Mouse (Mus musculus): Measurements from ENCODE around the gene Ddx42.

GRCm38 (mm10) chr11:106178036-106178782, 38.5 kb upstream of the Ddx42 start:
- TF ChIP-seq CTCF (IDR thresholded peaks at IDR 0.05; ENCODE audit: insufficient read depth, low read depth, low read length) (no peak), POLR2A (IDR thresholded peaks at IDR 0.05; ENCODE audit: insufficient read depth, low read depth, low read length) (no peak)
